Mouse (Mus musculus) liver, adult 2 months (tissue): ENCODE data around the gene Lalba. TPM values are rescaled to one million over a fixed set of nuclear protein-coding genes. Genes with fewer than 3 reads are reported as not detected.
A peak's percentile ranks its signal among the peaks of the same experiment; 100 is the strongest.

ENCODE experiments used
- DNase-seq: peaks from one replicate; pipeline ENCODE4 v3.0.0-alpha.2; 2011; ENCODE audit warnings: low read depth, low spot score; ENCODE audit errors: extremely low read depth
- H3K27ac ChIP-seq: fragments of 200-500 bp; replicated peaks from 2 replicates; pipeline ENCODE4 v1.5.1; 2012; ENCODE audit warnings: low read depth, mild to moderate bottlenecking, control low read depth, inconsistent platforms, low read length; ENCODE audit not compliant: insufficient read depth
- H3K27me3 ChIP-seq: fragments of 200-500 bp; 2 replicates; pipeline ENCODE4 v1.6.1; 2012; ENCODE audit warnings: mild to moderate bottlenecking, moderate library complexity, low read length, inconsistent platforms; ENCODE audit not compliant: control insufficient read depth, insufficient read depth
- H3K36me3 ChIP-seq: fragments of 200-500 bp; 2 replicates; pipeline ENCODE4 v1.6.1; 2012; ENCODE audit warnings: low read length, inconsistent platforms; ENCODE audit not compliant: control insufficient read depth, insufficient read depth
- H3K4me1 ChIP-seq: fragments of 200-500 bp; 2 replicates; pipeline ENCODE4 v1.6.1; 2011; ENCODE audit warnings: low read length; ENCODE audit not compliant: control insufficient read depth, insufficient read depth
- H3K4me3 ChIP-seq: fragments of 200-500 bp; 2 replicates; pipeline ENCODE4 v1.5.1; 2011; ENCODE audit warnings: low read depth, mild to moderate bottlenecking, control low read depth, low read length, moderate library complexity; ENCODE audit not compliant: insufficient read depth
- H3K79me2 ChIP-seq: fragments of 200-500 bp; 2 replicates; pipeline ENCODE4 v1.6.1; 2012; ENCODE audit warnings: inconsistent platforms, mild to moderate bottlenecking, low read length, moderate library complexity; ENCODE audit not compliant: control insufficient read depth, insufficient read depth
- H3K9ac ChIP-seq: fragments of 200-500 bp; 2 replicates; pipeline ENCODE4 v1.6.1; 2012; ENCODE audit warnings: low read depth, mild to moderate bottlenecking, control low read depth, inconsistent platforms, low read length
- CTCF ChIP-seq: fragments of 200-500 bp; IDR thresholded peaks from 2 replicates; pipeline ENCODE4 v1.5.1; 2011; ENCODE audit warnings: low read depth, low read length, control low read depth
- POLR2A ChIP-seq: fragments of 200-500 bp; IDR thresholded peaks from 2 replicates; pipeline ENCODE4 v1.6.1; 2011; ENCODE audit warnings: low read length, control low read depth; ENCODE audit not compliant: insufficient read depth; ENCODE audit errors: extremely low read depth
- WGBS: fragments of 180-500 bp; shearing (Covaris S2); methylation state at CpG from one replicate; pipeline ENCODE4 v1.1.7; 2018; 5-methylcytosine and 5-hydroxymethylcytosine counted together
- polyA plus RNA-seq: library from polyadenylated mRNA; depleted of rRNA; stranded (reverse); fragments of >200 nt; gene quantifications from 2 replicates; pipeline ENCODE4 v1.2.3, GENCODE M21; 2012
- total RNA-seq: library from RNA; depleted of rRNA; stranded (reverse); fragments of >200 nt; gene quantifications from 2 replicates; pipeline ENCODE4 v1.2.3, GENCODE M21; 2014

Gene Lalba
- total and polyA plus RNA-seq, 2 experiments, result not detected

- Histone ChIP-seq H3K9ac (no peak overlapping the region), H3K27me3 (peaks cover 4% of the 10 kb centered on the region; the same call in 1 of the 2 replicates), H3K27ac (no peak overlapping the region), H3K36me3 (no peaks in the 10 kb centered on the region), H3K4me1 (no peaks in the 10 kb centered on the region), H3K79me2 (no peaks in the 10 kb centered on the region), H3K4me3 (no peak overlapping the region)
- peak; percentile 32 for DNase-seq
- WGBS, result 18% methylated on average over 18 of the region's 18 CpGs
- TF ChIP-seq CTCF (peak; percentile 73), POLR2A (no peak)
Measured at GRCm38 (mm10) chr15:98504514-98504913, 22.0 kb upstream of the Lalba start.

DNA sequence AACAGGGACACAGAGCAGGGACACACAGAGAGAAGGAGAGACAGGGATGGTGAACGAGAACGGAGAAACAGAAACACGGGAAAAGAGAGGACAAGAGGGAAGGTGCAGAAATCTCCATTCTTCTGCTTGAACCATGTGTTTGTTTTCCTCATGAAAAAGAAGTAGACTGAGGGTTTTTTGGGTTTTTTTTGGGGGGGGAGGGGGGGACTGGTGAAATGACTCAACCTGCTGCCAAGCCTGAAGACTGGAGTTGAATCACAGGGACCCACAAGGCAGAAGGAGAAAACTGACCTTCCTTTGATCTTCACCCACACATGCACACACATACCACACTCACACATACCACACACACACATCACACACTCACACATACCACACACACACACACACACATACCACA, 20.8 kb upstream of the Lalba start:
- Histone ChIP-seq H3K9ac (no peak overlapping the region), H3K36me3 (no peaks in the 10 kb centered on the region), H3K27ac (no peak overlapping the region), H3K27me3 (peaks cover 4% of the 10 kb centered on the region; the same call in 1 of the 2 replicates), H3K79me2 (no peaks in the 10 kb centered on the region), H3K4me3 (no peak overlapping the region), H3K4me1 (no peaks in the 10 kb centered on the region)
- no peak for TF ChIP-seq CTCF
- TF ChIP-seq POLR2A, result no peak
- WGBS, result 83% methylated on average over 3 of the region's 3 CpGs
- no peak for DNase-seq

DNA sequence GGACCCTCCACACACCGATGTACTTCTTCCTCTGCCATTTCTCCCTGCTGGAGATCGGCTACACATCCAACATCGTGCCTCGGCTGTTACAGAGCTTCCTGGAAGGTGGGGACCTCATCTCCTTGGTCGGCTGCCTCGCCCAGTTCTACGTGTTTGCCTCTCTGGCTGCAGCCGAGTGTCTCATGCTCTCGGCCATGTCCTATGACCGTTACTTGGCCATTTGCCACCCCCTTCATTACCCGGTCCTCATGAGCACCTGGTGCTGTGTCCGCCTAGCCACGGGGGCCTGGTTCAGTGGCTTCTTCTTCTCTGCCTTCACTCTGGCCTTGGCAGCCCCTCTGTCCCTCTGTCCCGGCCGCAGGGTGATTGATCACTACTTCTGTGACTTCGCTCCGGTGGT, 15.1 kb upstream of the Lalba start:
- Histone ChIP-seq H3K4me1 (no peaks in the 10 kb centered on the region), H3K9ac (no peak overlapping the region), H3K79me2 (no peaks in the 10 kb centered on the region), H3K36me3 (no peaks in the 10 kb centered on the region), H3K27ac (no peak overlapping the region), H3K27me3 (no peaks in the 10 kb centered on the region), H3K4me3 (no peak overlapping the region)
- TF ChIP-seq CTCF, result no peak
- TF ChIP-seq POLR2A, result no peak
- 85% methylated on average over 17 of the region's 17 CpGs for WGBS
- DNase-seq, result no peak

GRCm38 (mm10) chr15:98492102-98492501, 9.6 kb upstream of the Lalba start, which contains the start of gene Olfr279:
Olfr279 (plus strand) TSS chr15:98492402.
- WGBS, result 52% methylated on average over 4 of the region's 4 CpGs
- no peak within 1 kb of the TSS for H3K9ac ChIP-seq
- no peak for DNase-seq
- no peaks in the 10 kb centered on the region for H3K4me1 ChIP-seq
- no peak within 1 kb of the TSS for H3K27ac ChIP-seq
- H3K36me3 ChIP-seq, result no peaks in the 10 kb centered on the region
- TF ChIP-seq POLR2A (no peak), CTCF (no peak)
- no peaks in the 10 kb centered on the region for H3K79me2 ChIP-seq
- no peaks in the 10 kb centered on the region for H3K27me3 ChIP-seq
- no peak within 1 kb of the TSS for H3K4me3 ChIP-seq

DNA sequence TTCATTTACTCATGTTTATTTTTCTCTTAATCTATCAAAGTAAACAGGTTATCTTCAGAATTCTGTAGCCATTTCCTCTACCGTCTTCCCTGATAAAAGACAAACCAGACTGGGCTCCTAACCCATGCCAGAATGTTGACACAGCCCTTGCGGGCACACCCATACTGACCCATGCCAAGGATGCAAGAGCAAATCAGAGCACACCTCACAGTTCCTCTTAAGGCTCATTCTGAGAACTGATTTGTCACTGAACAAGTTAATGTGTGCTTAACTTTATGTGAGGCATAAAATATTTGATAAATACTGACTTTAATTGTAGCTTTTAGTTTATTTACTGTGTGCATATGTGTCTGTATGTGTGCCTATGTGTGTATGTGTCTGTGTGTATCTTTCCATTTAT, 8.8 kb upstream of the Lalba start:
- TF ChIP-seq POLR2A (no peak), CTCF (no peak)
- no peak for DNase-seq
- 30% methylated on average over 2 of the region's 2 CpGs for WGBS

DNA sequence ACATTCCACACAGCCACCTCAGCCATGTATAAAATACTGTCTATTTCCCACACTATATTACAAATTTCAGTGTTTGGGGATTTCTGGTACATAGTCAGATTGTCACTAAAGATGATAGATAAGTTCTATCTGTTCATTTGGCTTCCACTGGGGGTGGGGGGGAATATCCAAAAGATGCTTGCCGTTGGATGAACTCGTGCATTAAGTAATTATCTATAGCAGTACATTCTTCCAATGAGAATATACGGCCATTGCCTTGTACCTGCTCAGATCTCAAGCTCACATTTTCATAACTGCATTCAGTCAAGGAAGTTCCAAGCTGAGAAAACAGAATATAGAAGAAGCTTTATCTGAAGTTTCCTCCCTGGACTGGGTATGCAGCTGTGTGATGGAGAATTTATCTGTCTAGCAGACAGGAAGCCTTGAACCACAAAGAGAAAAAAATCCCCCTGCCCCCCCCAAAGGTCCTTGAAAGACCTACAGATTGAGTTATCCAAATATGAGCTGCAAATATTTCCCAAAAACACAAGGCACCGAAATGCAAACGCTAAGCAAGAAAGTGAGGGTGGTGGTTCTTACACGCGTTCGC, 4.0 kb upstream of the Lalba start:
- H3K27me3 ChIP-seq, result no peaks in the 10 kb centered on the region; the same call in 1 of the 2 replicates

More for the DNA sequence above, 8.8 kb upstream of the Lalba start:
- no peak overlapping the region for H3K4me3 ChIP-seq
- no peaks in the 10 kb centered on the region for H3K4me1 ChIP-seq
- no peaks in the 10 kb centered on the region for H3K79me2 ChIP-seq
- no peaks in the 10 kb centered on the region for H3K36me3 ChIP-seq
- no peak overlapping the region for H3K27ac ChIP-seq
- H3K9ac ChIP-seq, result no peak overlapping the region
- H3K27me3 ChIP-seq, result no peaks in the 10 kb centered on the region

More for the DNA sequence above, 4.0 kb upstream of the Lalba start:
- Histone ChIP-seq H3K36me3 (no peaks in the 10 kb centered on the region), H3K4me3 (no peak overlapping the region), H3K9ac (no peak overlapping the region), H3K79me2 (no peaks in the 10 kb centered on the region), H3K27ac (no peak overlapping the region), H3K4me1 (no peaks in the 10 kb centered on the region)
- TF ChIP-seq POLR2A (no peak), CTCF (no peak)
- WGBS, result 90% methylated on average over 8 of the region's 8 CpGs
- no peak for DNase-seq
